Mouse (Mus musculus) embryonic fibroblast, embryonic 13.5 days (primary cell): ENCODE data around the gene Clec2g.

Source experiments
- CTCF ChIP-seq: IDR thresholded peaks from 2 replicates; pipeline ENCODE4 v1.5.1; 2011; ENCODE audit warnings: mild to moderate bottlenecking, control low read depth, low read length, moderate library complexity, borderline replicate concordance; ENCODE audit not compliant: insufficient read depth
- POLR2A ChIP-seq: IDR thresholded peaks from 2 replicates; pipeline ENCODE4 v1.6.1; 2011; ENCODE audit warnings: low read depth, mild to moderate bottlenecking, control low read depth, low read length, moderate library complexity

DNA sequence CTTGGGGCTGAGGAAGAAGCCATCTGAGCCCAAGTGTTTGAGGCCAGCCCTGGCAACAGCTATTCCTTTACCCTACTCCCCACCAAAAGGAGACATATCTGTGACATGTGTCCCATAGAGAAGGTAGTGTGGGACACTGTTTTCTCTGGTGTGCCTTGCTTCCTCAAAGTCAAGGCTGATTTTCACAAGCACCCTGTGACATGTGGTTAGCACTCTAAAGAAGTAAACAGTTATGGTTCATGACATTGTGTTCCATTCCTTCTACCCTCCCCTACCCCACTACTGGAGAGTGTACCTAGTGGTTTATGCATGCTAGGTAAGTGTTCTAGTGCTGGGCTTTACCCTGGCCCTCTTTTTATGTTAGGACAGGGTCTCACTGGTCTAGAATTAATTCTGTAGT is 42.0 kb downstream of the Clec2g start:
- TF ChIP-seq POLR2A (no peak), CTCF (no peak)
